Mouse (Mus musculus) bone marrow, adult 2 months (tissue): ENCODE results near the gene Fras1.

Source experiments
- CTCF ChIP-seq: fragments of 200-500 bp; IDR thresholded peaks from 2 replicates; pipeline ENCODE4 v1.5.1; 2011; ENCODE audit warnings: low read length, control low read depth; ENCODE audit not compliant: control insufficient read depth, insufficient read depth
- POLR2A ChIP-seq: fragments of 200-500 bp; IDR thresholded peaks from 2 replicates; pipeline ENCODE4 v1.6.1; 2011; ENCODE audit warnings: low read depth, mild to moderate bottlenecking, control low read depth, low read length, borderline replicate concordance; ENCODE audit not compliant: control insufficient read depth

GRCm38 (mm10) chr5:96429532-96430141, 55.9 kb downstream of the Fras1 start:
- no peak for TF ChIP-seq CTCF
- TF ChIP-seq POLR2A = no peak
